17 mouse cellular contexts compared by ENCODE assay signal in genomic region chr16:30658921-30659320, GRCm38 (mm10). TPM values are rescaled to one million over a fixed set of nuclear protein-coding genes. Genes with fewer than 3 reads are reported as not detected.
A peak's percentile ranks its signal among the peaks of the same experiment; 100 is the strongest.
DNase-seq lines count a peak whose midpoint lies in the region.
"Had no signal": no experiment of that assay in that cellular context is flagged by ENCODE, and none has a peak within 500 bp of the region (broad histone marks: within the 10 kb centered on the region; RNA-seq: fewer than 3 reads in every experiment).

No protein-coding gene starts in this region.

- DNase-seq in adrenal gland, adult 2 months: peak; percentile 47
- DNase-seq in adrenal gland, postnatal 4 days (ENCODE audit: low spot score in 2 of 2): no peak
- DNase-seq in Muller cell, postnatal 12 days (ENCODE audit: inconsistent ontology term): peak; percentile 91
- DNase-seq in cerebellum, adult 11-12 months: no peak
- DNase-seq: adrenal gland, adult 8-10 months; adrenal gland, postnatal 10 days; adrenal gland, postnatal 14 days; adrenal gland, postnatal 25 days; adrenal gland, postnatal 36 days; B cell, adult 2 months; cerebellum, adult 11 months; cerebellum, adult 18-20 months; cerebellum, adult 2 months; cerebellum, adult 8-10 months; cerebellum, adult 9-10 months; cerebellum, adult 9-11 months had no signal

RNA-seq across cellular contexts. Expression of gene Fam43a, which starts 59.4 kb away (rescaled TPM):
- total RNA-seq in adrenal gland, adult 2 months (2021): 10 to 100 TPM; 17.2 to 27.0 TPM
- polyA plus RNA-seq in adrenal gland, adult 2 months (2012; rRNA removed): 50.9 and 52.9 TPM in 2 replicates
- total RNA-seq in adrenal gland, postnatal 4 days (2021): 10 to 100 TPM; 45.6 to 51.8 TPM
- total RNA-seq: G1E had no signal

Comparison
In these comparisons a context has a peak if more than half of its experiments do, and no peak if none do; other contexts are left out.
1. DNase-seq: peak in adrenal gland, adult 2 months (single experiment) and Muller cell, postnatal 12 days (single experiment); none in adrenal gland, postnatal 4 days (0 of 2) and cerebellum, adult 11-12 months (single experiment).